Mouse (Mus musculus) stomach, postnatal 0 days (tissue): Measurements from ENCODE around the gene Banp. TPM values are rescaled to one million over a fixed set of nuclear protein-coding genes. Genes with fewer than 3 reads are reported as not detected.

Source experiments
- ATAC-seq: fragments of 200-750 bp; cut with Nextera tagmentation; 2 replicates; pipeline ENCODE4 v1.8.0; 2017; ENCODE audit not compliant: low FRiP score, low TSS enrichment
- DNase-seq: peaks from one replicate; pipeline ENCODE4 v3.0.0-alpha.2; 2016; ENCODE audit warnings: low spot score
- H3K27ac ChIP-seq: fragments of 300-500 bp; sonication (generic); replicated peaks from 2 replicates; pipeline ENCODE4 v1.5.1; 2014; ENCODE audit warnings: mild to moderate bottlenecking, control low read depth
- H3K27me3 ChIP-seq: fragments of 300-500 bp; sonication (generic); 2 replicates; pipeline ENCODE4 v1.6.1; 2014; ENCODE audit warnings: low read length; ENCODE audit not compliant: control insufficient read depth, insufficient read depth
- H3K36me3 ChIP-seq: fragments of 300-500 bp; sonication (generic); 2 replicates; pipeline ENCODE4 v1.6.1; 2014; ENCODE audit warnings: low read length, mixed read lengths; ENCODE audit not compliant: control insufficient read depth, insufficient read depth
- H3K4me1 ChIP-seq: fragments of 300-500 bp; sonication (generic); replicated peaks from 2 replicates; pipeline ENCODE4 v1.6.1; 2014; ENCODE audit warnings: antibody characterized with exemption; ENCODE audit not compliant: control insufficient read depth, insufficient read depth
- H3K4me2 ChIP-seq: fragments of 300-500 bp; sonication (generic); replicated peaks from 2 replicates; pipeline ENCODE4 v1.6.1; 2014; ENCODE audit warnings: low read depth, mild to moderate bottlenecking, control low read depth, moderate library complexity
- H3K4me3 ChIP-seq: fragments of 300-500 bp; sonication (generic); 2 replicates; pipeline ENCODE4 v1.5.1; 2014; ENCODE audit warnings: low read depth, low read length, control low read depth
- H3K9ac ChIP-seq: fragments of 300-500 bp; sonication (generic); 2 replicates; pipeline ENCODE4 v1.6.1; 2014; ENCODE audit warnings: mild to moderate bottlenecking, low read length, control low read depth, mixed read lengths
- H3K9me3 ChIP-seq: fragments of 300-500 bp; sonication (generic); 2 replicates; pipeline ENCODE4 v1.6.1; 2016; ENCODE audit warnings: low read length; ENCODE audit not compliant: control insufficient read depth
- CTCF ChIP-seq: IDR thresholded peaks from 2 replicates; pipeline ENCODE4 v1.5.1; 2016; ENCODE audit warnings: antibody characterized with exemption, low read depth, mild to moderate bottlenecking, moderate library complexity
- EP300 ChIP-seq: optimal IDR thresholded peaks from 2 replicates; pipeline ENCODE3; 2016; ENCODE audit warnings: antibody characterized with exemption
- WGBS: fragments of 180-500 bp; shearing (Covaris S2); extraction: QIAGEN DNeasy Blood & Tissue Kit; methylation state at CpG from one replicate; pipeline ENCODE4 v1.1.7; 2014; 5-methylcytosine and 5-hydroxymethylcytosine counted together
- polyA plus RNA-seq: library from polyadenylated mRNA; unstranded; fragments of >200 nt; fragmentation: Nextera tagmentation; extraction: Ambion mirVana; gene quantifications from 2 replicates; pipeline ENCODE4 v1.2.1, GENCODE M21; 2015

Banp gene
- polyA plus RNA-seq, 1 experiment from 2014 or later = 9.0 TPM

DNA sequence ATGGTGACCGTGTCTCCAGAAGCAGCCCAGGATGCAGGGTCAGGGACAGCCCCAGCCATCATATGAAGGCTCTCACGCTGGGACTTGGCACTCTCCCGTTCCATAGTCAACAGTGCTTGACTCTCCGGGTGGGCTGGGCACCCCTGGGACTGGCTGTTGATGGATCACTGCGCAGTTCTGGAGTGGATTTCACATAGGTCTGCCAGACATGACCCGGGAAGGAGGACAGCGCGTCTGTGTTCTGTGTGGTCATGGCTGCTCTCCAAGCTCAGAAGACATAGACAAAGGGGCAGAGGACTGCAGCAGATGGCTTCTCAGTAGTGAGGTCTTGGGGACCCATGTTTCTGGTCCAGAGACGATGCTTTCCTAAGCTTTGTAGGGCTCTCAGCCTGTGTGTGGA lies 101.1 kb downstream of the Banp start:
- DNase-seq (no peak), ATAC-seq (no peak; the same call in 1 of the 2 replicates)
- 70% methylated on average over 9 of the region's 9 CpGs for WGBS
- no peaks in the 10 kb centered on the region for H3K27me3 ChIP-seq
- H3K27ac ChIP-seq = no peak overlapping the region
- TF ChIP-seq EP300 = no peak
- no peak for TF ChIP-seq CTCF
- no peaks in the 10 kb centered on the region for H3K4me1 ChIP-seq
- no peak overlapping the region for H3K4me3 ChIP-seq
- no peak overlapping the region for H3K9ac ChIP-seq
- H3K4me2 ChIP-seq = no peak overlapping the region
- H3K36me3 ChIP-seq = no peaks in the 10 kb centered on the region
- no peaks in the 10 kb centered on the region for H3K9me3 ChIP-seq

DNA sequence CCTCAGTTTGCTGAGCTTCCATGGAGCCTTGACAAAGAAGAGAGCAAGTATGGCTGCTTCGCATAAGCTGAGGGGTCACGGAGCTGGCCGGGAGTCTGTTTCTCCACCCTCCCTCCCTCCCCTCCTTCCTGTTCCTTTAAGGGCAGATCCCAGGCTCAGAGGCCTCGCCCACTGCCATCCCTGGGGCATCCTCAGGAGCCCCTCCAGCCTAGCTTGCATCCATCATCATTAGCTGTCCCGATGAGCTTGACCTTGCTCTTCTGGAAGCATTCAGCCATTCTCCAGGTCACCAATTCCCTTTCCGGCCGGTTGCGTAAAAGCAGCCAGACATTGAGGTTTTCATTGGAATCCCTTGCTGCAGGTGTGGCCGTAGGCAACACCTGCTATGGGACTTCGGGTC lies 105.8 kb downstream of the Banp start:
- Histone ChIP-seq H3K36me3 (no peaks in the 10 kb centered on the region), H3K4me3 (no peak overlapping the region), H3K4me2 (no peak overlapping the region), H3K9me3 (no peaks in the 10 kb centered on the region), H3K27ac (peak overlapping the region; percentile 40; the same call in 1 of the 2 replicates), H3K4me1 (peaks cover 3% of the 10 kb centered on the region; the same call in 1 of the 2 replicates), H3K9ac (no peak overlapping the region), H3K27me3 (no peaks in the 10 kb centered on the region)
- TF ChIP-seq CTCF (no peak), EP300 (no peak)
- WGBS = 46% methylated on average over 10 of the region's 10 CpGs
- ATAC-seq (no peak; the same call in 1 of the 2 replicates), DNase-seq (no peak)

GRCm38 (mm10) chr8:122056113-122056512 lies 106.6 kb downstream of the Banp start:
- peaks cover 3% of the 10 kb centered on the region; the same call in 1 of the 2 replicates for H3K4me1 ChIP-seq
- H3K27me3 ChIP-seq = no peaks in the 10 kb centered on the region
- no peaks in the 10 kb centered on the region for H3K36me3 ChIP-seq
- no peaks in the 10 kb centered on the region for H3K9me3 ChIP-seq
- peak overlapping the region; percentile 56 for H3K27ac ChIP-seq
- WGBS = 27% methylated on average over 1 of the region's 1 CpGs
- peak; percentile 41 for ATAC-seq
- DNase-seq = no peak
- peak; percentile 37 for TF ChIP-seq CTCF
- no peak for TF ChIP-seq EP300
- H3K9ac ChIP-seq = no peak overlapping the region
- no peak overlapping the region for H3K4me2 ChIP-seq
- H3K4me3 ChIP-seq = no peak overlapping the region

GRCm38 (mm10) chr8:122056882-122057281 lies 107.3 kb downstream of the Banp start:
- Histone ChIP-seq H3K27me3 (no peaks in the 10 kb centered on the region), H3K4me1 (peaks cover 3% of the 10 kb centered on the region; the same call in 1 of the 2 replicates), H3K27ac (peak overlapping the region; percentile 56; the same call in 1 of the 2 replicates), H3K4me3 (no peak overlapping the region), H3K4me2 (no peak overlapping the region), H3K9me3 (no peaks in the 10 kb centered on the region), H3K9ac (no peak overlapping the region), H3K36me3 (no peaks in the 10 kb centered on the region)
- DNase-seq (no peak), ATAC-seq (peak; percentile 13; the same call in 1 of the 2 replicates)
- TF ChIP-seq CTCF (no peak), EP300 (no peak)
- WGBS = 35% methylated on average over 7 of the region's 7 CpGs

DNA sequence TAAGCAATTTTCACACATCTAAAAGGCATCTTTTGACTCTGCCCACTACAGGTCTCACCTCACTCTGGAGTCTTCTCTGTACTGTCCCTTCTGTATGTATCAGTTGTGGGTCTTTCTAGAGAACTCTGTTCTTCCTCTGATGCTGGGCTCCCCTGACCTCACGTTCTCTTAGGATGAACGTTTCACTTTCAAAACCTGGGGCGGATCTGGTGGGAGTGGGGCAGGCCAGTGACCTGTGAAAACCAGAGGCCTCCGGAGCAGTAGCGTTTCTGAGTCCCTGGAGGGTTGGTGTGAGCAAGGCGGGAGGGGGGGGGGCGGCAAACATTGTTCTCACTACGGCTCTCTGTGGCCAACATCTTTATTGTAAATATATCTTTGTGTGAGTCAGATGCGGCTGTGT lies 109.0 kb downstream of the Banp start:
- Histone ChIP-seq H3K27me3 (no peaks in the 10 kb centered on the region), H3K4me2 (no peak overlapping the region), H3K27ac (no peak overlapping the region), H3K9ac (no peak overlapping the region), H3K4me1 (peaks cover 3% of the 10 kb centered on the region; the same call in 1 of the 2 replicates), H3K36me3 (no peaks in the 10 kb centered on the region), H3K4me3 (no peak overlapping the region), H3K9me3 (no peaks in the 10 kb centered on the region)
- ATAC-seq (no peak), DNase-seq (no peak)
- WGBS = 61% methylated on average over 9 of the region's 9 CpGs
- no peak for TF ChIP-seq CTCF
- no peak for TF ChIP-seq EP300

DNA sequence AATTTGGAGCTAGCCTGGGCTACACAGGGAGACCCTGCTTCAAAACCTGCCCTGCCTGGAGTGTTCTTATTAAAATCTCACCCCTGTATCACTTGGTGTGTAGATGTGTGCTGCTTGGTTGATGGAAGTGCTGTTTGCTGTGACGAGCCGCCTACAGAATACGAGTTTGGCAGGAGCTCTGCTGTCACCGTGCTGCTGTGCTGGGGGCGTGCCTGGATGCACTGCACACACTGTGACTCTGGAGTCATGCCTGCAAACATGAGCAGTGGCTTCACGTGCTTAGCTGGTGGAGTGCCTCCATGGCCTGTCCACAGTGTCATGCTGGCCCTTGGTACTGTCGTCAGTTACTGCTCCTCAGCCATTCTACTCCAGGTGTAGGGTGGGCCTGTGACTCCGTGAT lies 109.4 kb downstream of the Banp start:
- TF ChIP-seq CTCF (no peak), EP300 (no peak)
- no peaks in the 10 kb centered on the region for H3K9me3 ChIP-seq
- no peaks in the 10 kb centered on the region for H3K27me3 ChIP-seq
- ATAC-seq = no peak
- no peak overlapping the region for H3K9ac ChIP-seq
- 77% methylated on average over 8 of the region's 8 CpGs for WGBS
- H3K4me1 ChIP-seq = peaks cover 3% of the 10 kb centered on the region; the same call in 1 of the 2 replicates
- H3K4me2 ChIP-seq = no peak overlapping the region
- H3K4me3 ChIP-seq = no peak overlapping the region
- DNase-seq = no peak
- H3K27ac ChIP-seq = no peak overlapping the region
- H3K36me3 ChIP-seq = no peaks in the 10 kb centered on the region
